Mouse (Mus musculus): ENCODE results near the gene St6gal1.

DNA sequence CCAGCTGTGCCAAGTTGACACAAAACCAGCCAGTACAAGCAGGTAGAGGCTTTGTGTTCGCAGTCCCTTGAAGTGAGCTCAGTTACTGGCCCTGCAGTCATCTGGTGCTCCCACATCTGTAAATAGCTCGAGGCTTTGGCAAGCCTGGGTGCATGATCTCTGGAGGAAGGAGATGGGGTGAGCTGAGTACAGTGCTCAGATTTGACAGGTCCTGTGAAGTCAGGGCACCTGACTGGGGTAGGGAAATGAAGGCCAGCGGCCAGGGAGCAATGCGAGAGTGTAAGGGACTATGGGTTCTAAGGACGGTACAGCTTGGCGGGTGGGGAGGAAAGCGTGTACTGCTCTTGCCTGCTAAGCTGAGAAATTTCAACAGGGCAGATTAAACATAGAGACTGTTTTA, 43.7 kb downstream of the St6gal1 start:
- no peak for TF ChIP-seq CTCF (IDR thresholded peaks at IDR 0.05; ENCODE audit: extremely low read depth, insufficient read depth, low read length)
- TF ChIP-seq POLR2A (IDR thresholded peaks at IDR 0.05; ENCODE audit: extremely low read depth, insufficient read depth, low read length) = no peak
